12 mouse cellular contexts compared by ENCODE assay signal in the genomic region with DNA sequence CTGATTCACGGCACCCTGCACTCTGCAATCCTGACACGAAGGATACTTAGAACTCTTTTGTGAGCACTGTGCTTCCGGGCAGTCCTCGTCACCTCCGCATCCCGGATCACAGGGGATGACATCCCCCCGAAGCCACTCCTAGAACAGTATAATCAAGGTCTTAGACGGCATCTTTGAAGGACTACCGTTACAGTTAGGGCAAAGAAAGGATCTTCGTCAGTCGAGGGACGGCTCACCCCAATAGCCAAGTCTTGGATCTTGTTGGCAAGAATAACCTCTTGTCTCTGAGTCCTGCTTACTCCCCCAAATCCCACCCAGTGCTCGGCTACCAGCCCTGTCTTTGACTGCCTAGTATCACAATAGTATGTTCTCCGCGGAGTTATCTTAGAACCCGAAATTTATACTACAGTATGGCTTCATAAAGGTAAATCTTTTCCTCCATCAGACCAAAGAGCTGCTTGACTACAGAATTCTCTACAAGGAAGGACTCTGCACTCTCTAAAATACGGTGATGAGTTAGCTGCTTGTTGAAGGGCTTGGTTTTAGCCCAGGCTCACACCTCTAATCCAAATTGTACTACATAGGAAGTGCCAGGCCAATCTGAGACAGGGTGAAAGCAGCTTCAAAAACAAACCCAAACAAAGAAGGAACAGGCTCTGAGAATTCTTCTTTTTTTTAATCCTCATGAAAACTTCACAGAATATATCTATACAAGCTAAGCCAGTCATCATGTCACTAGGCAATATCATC. TPM values are rescaled to one million over a fixed set of nuclear protein-coding genes. Genes with fewer than 3 reads are reported as not detected.
DNase-seq lines count a peak whose midpoint lies in the region; ATAC-seq and TF ChIP-seq lines count a peak whose summit lies in the region.
"Had no signal": no experiment of that assay in that cellular context is flagged by ENCODE, and none has a peak within 500 bp of the region (broad histone marks: within the 10 kb centered on the region; RNA-seq: fewer than 3 reads in every experiment).

No protein-coding gene starts in this region.

- ATAC-seq in heart, embryonic 15.5 days (replicated peaks; ENCODE audit: insufficient number of reproducible peaks, insufficient read depth, low FRiP score, low read depth) = no peak
- ATAC-seq in neural tube, embryonic 13.5 days (ENCODE audit: low read depth) = no peak
- ATAC-seq in liver, postnatal 0 days = no peak
- ATAC-seq: intestine, embryonic 15.5 days had no signal

- no peak overlapping the region for H3K27ac ChIP-seq in heart, embryonic 15.5 days
- H3K27ac ChIP-seq in neural tube, embryonic 13.5 days (replicated peaks) = no peak overlapping the region
- H3K27ac ChIP-seq in liver, postnatal 0 days (ENCODE audit: low read depth) = no peak overlapping the region
- H3K27ac ChIP-seq: intestine, embryonic 15.5 days had no signal

- no peaks in the 10 kb centered on the region for H3K9me3 ChIP-seq in heart, embryonic 15.5 days (replicated peaks)
- H3K9me3 ChIP-seq in neural tube, embryonic 13.5 days = no peaks in the 10 kb centered on the region
- no peaks in the 10 kb centered on the region for H3K9me3 ChIP-seq in liver, postnatal 0 days (ENCODE audit: low read length)
- H3K9me3 ChIP-seq: intestine, embryonic 15.5 days had no signal

- peaks cover 21% of the 10 kb centered on the region for H3K36me3 ChIP-seq in heart, embryonic 15.5 days
- peaks cover 24% of the 10 kb centered on the region for H3K36me3 ChIP-seq in neural tube, embryonic 13.5 days
- H3K36me3 ChIP-seq in liver, postnatal 0 days (replicated peaks; ENCODE audit: insufficient read depth, low read length) = peaks cover 20% of the 10 kb centered on the region

- no peak for TF ChIP-seq CTCF in liver, postnatal 0 days (IDR thresholded peaks at IDR 0.05; ENCODE audit: low read depth)

- DNase-seq in cerebellum, adult 9-11 months = peak; percentile 14
- no peak for DNase-seq in cerebellum, postnatal 36 days
- no peak for DNase-seq in heart, adult 18-20 months
- no peak for DNase-seq in neural tube, embryonic 10.5 days (ENCODE audit: extremely low spot score, low spot score)
- DNase-seq in liver, postnatal 0 days = no peak
- no peak for DNase-seq in c-Kit-positive CD71-positive TER-119-positive erythroid progenitor cells, embryonic 14.5 days (ENCODE audit: low spot score)
- DNase-seq: adrenal gland, postnatal 14 days; gastrocnemius, postnatal 25 days; kidney, postnatal 4 days had no signal

- no peak overlapping the region for H3K4me3 ChIP-seq in heart, embryonic 15.5 days
- H3K4me3 ChIP-seq in neural tube, embryonic 13.5 days = no peak overlapping the region; the same call in 1 of the 2 replicates
- H3K4me3 ChIP-seq in liver, postnatal 0 days (ENCODE audit: low read depth, low read length) = peak overlapping the region; percentile 89; the same call in 1 of the 2 replicates

- H3K9ac ChIP-seq in heart, embryonic 15.5 days = 0 out of 2 replicates have a peak overlapping the region, but pooled peaks have one; percentile 89
- H3K9ac ChIP-seq in neural tube, embryonic 13.5 days = peak overlapping the region; percentile 82; the same call in 1 of the 2 replicates
- H3K9ac ChIP-seq in liver, postnatal 0 days (replicated peaks) = no peak overlapping the region; the same call in 1 of the 2 replicates

- no peaks in the 10 kb centered on the region for H3K27me3 ChIP-seq in heart, embryonic 15.5 days
- H3K27me3 ChIP-seq in neural tube, embryonic 13.5 days = no peaks in the 10 kb centered on the region
- H3K27me3 ChIP-seq in liver, postnatal 0 days (ENCODE audit: insufficient read depth, low read length) = no peaks in the 10 kb centered on the region
- H3K27me3 ChIP-seq: intestine, embryonic 15.5 days had no signal

- no peak for TF ChIP-seq EP300 in liver, postnatal 0 days (IDR thresholded peaks at IDR 0.05; ENCODE audit: low read depth)

- H3K4me1 ChIP-seq in heart, embryonic 15.5 days (replicated peaks) = peaks cover 25% of the 10 kb centered on the region
- peaks cover 25% of the 10 kb centered on the region for H3K4me1 ChIP-seq in neural tube, embryonic 13.5 days (replicated peaks)
- H3K4me1 ChIP-seq in liver, postnatal 0 days (ENCODE audit: insufficient read depth) = peaks cover 22% of the 10 kb centered on the region

- 91% methylated on average over 17 of the region's 17 CpGs for WGBS in heart, embryonic 15.5 days
- 95% methylated on average over 17 of the region's 17 CpGs for WGBS in neural tube, embryonic 13.5 days
- WGBS in liver, postnatal 0 days (ENCODE audit: insufficient replicate concordance) = 89% methylated on average over 17 of the region's 17 CpGs

- H3K4me2 ChIP-seq in heart, embryonic 15.5 days = no peak overlapping the region
- H3K4me2 ChIP-seq in neural tube, embryonic 13.5 days = no peak overlapping the region
- H3K4me2 ChIP-seq in liver, postnatal 0 days (ENCODE audit: low read depth, low read length) = peak overlapping the region; percentile 85; the same call in 1 of the 2 replicates

RNA-seq across cellular contexts. Expression of a gene that starts 1.9 kb away (rescaled TPM):
- polyA plus RNA-seq in heart, embryonic 15.5 days (2015; fragmentation: Nextera tagmentation; extraction: Ambion mirVana) = 35.6 and 38.9 TPM in 2 replicates
- 1 to 10 TPM; 7.3 to 8.7 TPM for total RNA-seq in heart, adult 18-20 months (2021)
- 36.3 and 42.7 TPM in 2 replicates for polyA plus RNA-seq in neural tube, embryonic 13.5 days (2015; fragmentation: Nextera tagmentation; extraction: Ambion mirVana)
- polyA plus RNA-seq in liver, postnatal 0 days (2015; fragmentation: Nextera tagmentation; extraction: Ambion mirVana) = 12.9 and 15.0 TPM in 2 replicates

RNA-seq across cellular contexts. Expression of a gene that starts 44.4 kb away (rescaled TPM):
- polyA plus RNA-seq in heart, embryonic 15.5 days (2015; fragmentation: Nextera tagmentation; extraction: Ambion mirVana) = 7.1 and 8.9 TPM in 2 replicates
- 1 to 10 TPM; 7.8 to 8.2 TPM for total RNA-seq in heart, adult 18-20 months (2021)
- 30.6 and 32.0 TPM in 2 replicates for polyA plus RNA-seq in neural tube, embryonic 13.5 days (2015; fragmentation: Nextera tagmentation; extraction: Ambion mirVana)
- 2.8 and 3.7 TPM in 2 replicates for polyA plus RNA-seq in liver, postnatal 0 days (2015; fragmentation: Nextera tagmentation; extraction: Ambion mirVana)

RNA-seq across cellular contexts. Expression of a gene that starts 55.2 kb away (rescaled TPM):
- polyA plus RNA-seq in heart, embryonic 15.5 days (2015; fragmentation: Nextera tagmentation; extraction: Ambion mirVana) = 112 and 128 TPM in 2 replicates
- 10 to 100 TPM; 48.1 to 52.0 TPM for total RNA-seq in heart, adult 18-20 months (2021)
- 165 and 177 TPM in 2 replicates for polyA plus RNA-seq in neural tube, embryonic 13.5 days (2015; fragmentation: Nextera tagmentation; extraction: Ambion mirVana)
- 103 and 105 TPM in 2 replicates for polyA plus RNA-seq in liver, postnatal 0 days (2015; fragmentation: Nextera tagmentation; extraction: Ambion mirVana)
